Mouse (Mus musculus): Measurements from ENCODE around the gene Unc13a. TPM values are rescaled to one million over a fixed set of nuclear protein-coding genes. Genes with fewer than 3 reads are reported as not detected.
A peak's percentile ranks its signal among the peaks of the same experiment; 100 is the strongest.
"Not testable (repeated sequence)": the region's sequence is repeated elsewhere in the genome, so short reads cannot be mapped to it uniquely, and the experiment has no call there.

Gene Unc13a
- total and polyA plus RNA-seq, 3 experiments, result 4.6 to 7.3 (median 5.2) TPM

DNA sequence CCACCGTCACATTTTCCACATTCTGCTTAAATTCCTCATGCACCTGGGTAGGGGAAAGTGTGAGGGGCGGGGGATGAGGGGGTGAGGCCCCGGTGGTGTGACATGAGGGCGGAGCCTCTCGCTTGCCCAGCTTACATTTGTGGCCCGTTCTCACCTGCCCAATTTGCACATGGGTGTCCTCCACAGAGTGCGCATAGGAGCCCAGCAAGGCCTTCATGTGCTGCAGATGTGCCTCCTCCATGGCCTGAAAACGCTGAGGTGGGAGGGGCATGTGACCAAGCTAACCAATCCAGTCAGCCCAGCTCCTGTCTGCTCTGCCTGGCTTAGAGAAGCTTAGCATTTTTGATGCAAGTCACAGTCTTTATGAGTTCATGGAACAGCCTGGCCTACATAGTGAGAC lies 44.0 kb upstream of the Unc13a start:
- no peak for DNase-seq (ENCODE audit: low spot score)
- TF ChIP-seq POLR2AphosphoS5 (IDR thresholded peaks at IDR 0.05; ENCODE audit: insufficient replicate concordance, low read depth, low read length), result no peak
- no peak for TF ChIP-seq TAL1 (conservative IDR thresholded peaks at IDR 0.05; ENCODE audit: low read depth, low read length)
- no peak for TF ChIP-seq GATA1 (IDR thresholded peaks at IDR 0.05; ENCODE audit: borderline replicate concordance, low read length)
- TF ChIP-seq CTCF (IDR thresholded peaks at IDR 0.05; ENCODE audit: low read depth, low read length), result no peak
- no peak for TF ChIP-seq GATA2 (IDR thresholded peaks at IDR 0.05; ENCODE audit: borderline replicate concordance, low read depth, low read length)

DNA sequence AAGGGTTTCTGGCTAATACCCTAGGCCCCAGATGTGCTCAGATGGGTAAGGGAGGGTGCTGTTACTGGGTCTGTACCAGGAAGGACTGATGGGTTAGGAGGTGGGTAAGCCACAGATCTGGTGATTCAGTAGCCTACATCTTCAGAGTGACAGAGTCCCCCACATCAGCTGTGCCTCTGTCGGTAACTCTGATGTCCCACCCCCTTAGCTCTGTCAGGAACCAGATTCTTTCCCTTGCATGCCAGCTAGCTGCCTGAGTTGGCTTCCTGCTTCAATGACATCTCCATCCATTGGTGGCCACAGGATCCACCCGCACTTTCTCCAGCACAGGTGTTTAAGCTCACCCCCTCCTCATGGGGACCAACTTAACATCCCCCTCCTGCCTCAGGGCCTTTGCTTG lies 40.0 kb upstream of the Unc13a start:
- no peak overlapping the region for H3K4me3 ChIP-seq (ENCODE audit: low read depth, low read length)
- no peak for TF ChIP-seq CTCF (IDR thresholded peaks at IDR 0.05; ENCODE audit: low read depth, low read length)
- TF ChIP-seq POLR2AphosphoS5 (IDR thresholded peaks at IDR 0.05; ENCODE audit: insufficient replicate concordance, low read depth, low read length), result no peak
- TF ChIP-seq GATA1 (IDR thresholded peaks at IDR 0.05; ENCODE audit: borderline replicate concordance, low read length), result no peak
- TF ChIP-seq GATA2 (IDR thresholded peaks at IDR 0.05; ENCODE audit: borderline replicate concordance, low read depth, low read length), result no peak
- no peak for TF ChIP-seq TAL1 (conservative IDR thresholded peaks at IDR 0.05; ENCODE audit: low read depth, low read length)
- peaks cover 5% of the 10 kb centered on the region; the same call in 1 of the 2 replicates for H3K4me1 ChIP-seq (ENCODE audit: insufficient read depth, low read depth, low read length)
- peaks cover 78% of the 10 kb centered on the region for H3K36me3 ChIP-seq (replicated peaks)
- peaks cover 8% of the 10 kb centered on the region; the same call in 1 of the 2 replicates for H3K27me3 ChIP-seq (ENCODE audit: insufficient read depth, low read length)
- ATAC-seq (ENCODE audit: extremely low read depth, insufficient number of reproducible peaks, low FRiP score, poor library complexity, severe bottlenecking) (no peak), DNase-seq (ENCODE audit: low spot score) (no peak)
- no peaks in the 10 kb centered on the region for H3K9me3 ChIP-seq (replicated peaks)

More for the DNA sequence above, 44.0 kb upstream of the Unc13a start:
- H3K27me3 ChIP-seq (ENCODE audit: insufficient read depth, low read length), result peaks cover 12% of the 10 kb centered on the region; the same call in 1 of the 2 replicates
- H3K4me1 ChIP-seq (ENCODE audit: insufficient read depth, low read depth, low read length), result no peaks in the 10 kb centered on the region
- no peak for ATAC-seq (ENCODE audit: extremely low read depth, insufficient number of reproducible peaks, low FRiP score, poor library complexity, severe bottlenecking)
- no peaks in the 10 kb centered on the region for H3K9me3 ChIP-seq (replicated peaks)
- peaks cover 80% of the 10 kb centered on the region for H3K36me3 ChIP-seq (replicated peaks)
- H3K4me3 ChIP-seq (ENCODE audit: low read depth, low read length), result no peak overlapping the region

DNA sequence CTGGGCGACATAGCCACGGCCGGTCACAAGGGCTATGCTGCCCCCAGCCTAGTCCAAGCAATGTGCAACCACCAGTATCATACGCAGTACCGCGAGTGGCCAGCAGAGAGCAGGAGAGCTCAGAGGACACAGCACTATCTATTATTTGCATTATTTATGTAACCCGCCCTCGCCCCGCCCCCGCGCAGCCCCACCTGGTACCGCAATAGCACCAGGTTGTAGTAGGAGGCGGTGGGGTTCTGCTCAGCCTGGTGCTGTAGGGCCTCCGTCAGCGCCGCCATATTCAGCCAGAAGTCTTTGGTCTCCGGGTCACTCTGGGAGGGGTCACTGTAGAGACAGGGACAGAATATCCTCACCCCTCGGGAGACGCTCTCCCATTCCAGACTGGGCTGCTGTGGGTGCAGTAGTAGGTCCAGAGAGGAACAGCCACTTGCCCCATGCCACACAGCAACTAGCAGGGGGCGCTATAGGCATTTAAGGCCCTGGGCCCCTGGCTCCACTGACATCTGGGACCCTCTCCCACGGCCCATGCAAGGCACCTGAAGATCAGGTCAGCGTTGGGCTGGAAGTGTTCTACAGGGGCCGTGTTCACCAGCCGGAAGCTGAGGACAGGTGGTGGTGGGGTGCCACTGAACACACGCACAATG lies 38.4 kb upstream of the Unc13a start:
- H3K9me3 ChIP-seq (replicated peaks), result no peaks in the 10 kb centered on the region
- peaks cover 8% of the 10 kb centered on the region; the same call in 1 of the 2 replicates for H3K27me3 ChIP-seq (ENCODE audit: insufficient read depth, low read length)
- DNase-seq (ENCODE audit: low spot score), result peak; percentile 47
- H3K4me3 ChIP-seq (ENCODE audit: low read depth, low read length), result no peak overlapping the region
- H3K36me3 ChIP-seq (replicated peaks), result peaks cover 64% of the 10 kb centered on the region
- ATAC-seq (ENCODE audit: extremely low read depth, insufficient number of reproducible peaks, low FRiP score, poor library complexity, severe bottlenecking), result no peak
- TF ChIP-seq POLR2AphosphoS5 (IDR thresholded peaks at IDR 0.05; ENCODE audit: insufficient replicate concordance, low read depth, low read length), result no peak
- TF ChIP-seq CTCF (IDR thresholded peaks at IDR 0.05; ENCODE audit: low read depth, low read length), result peak; percentile 72
- H3K4me1 ChIP-seq (ENCODE audit: insufficient read depth, low read depth, low read length), result peaks cover 5% of the 10 kb centered on the region; the same call in 1 of the 2 replicates

- TF ChIP-seq CTCF (IDR thresholded peaks at IDR 0.05; ENCODE audit: low read depth, low read length) (no peak), GATA2 (IDR thresholded peaks at IDR 0.05; ENCODE audit: borderline replicate concordance, low read depth, low read length) (no peak), POLR2AphosphoS5 (IDR thresholded peaks at IDR 0.05; ENCODE audit: insufficient replicate concordance, low read depth, low read length) (no peak), TAL1 (conservative IDR thresholded peaks at IDR 0.05; ENCODE audit: low read depth, low read length) (no peak), GATA1 (IDR thresholded peaks at IDR 0.05; ENCODE audit: borderline replicate concordance, low read length) (no peak)
- H3K27me3 ChIP-seq (ENCODE audit: insufficient read depth, low read length), result peaks cover 8% of the 10 kb centered on the region; the same call in 1 of the 2 replicates
- DNase-seq (ENCODE audit: low spot score) (no peak), ATAC-seq (ENCODE audit: extremely low read depth, insufficient number of reproducible peaks, low FRiP score, poor library complexity, severe bottlenecking) (no peak)
- no peak overlapping the region; the same call in 1 of the 2 replicates for H3K4me3 ChIP-seq (ENCODE audit: low read depth, low read length)
- H3K36me3 ChIP-seq (replicated peaks), result peaks cover 58% of the 10 kb centered on the region
- H3K4me1 ChIP-seq (ENCODE audit: insufficient read depth, low read depth, low read length), result peaks cover 5% of the 10 kb centered on the region; the same call in 1 of the 2 replicates
- H3K9me3 ChIP-seq (replicated peaks), result no peaks in the 10 kb centered on the region
Observed at GRCm38 (mm10) chr8:71709134-71709799, 37.7 kb upstream of the Unc13a start.

DNA sequence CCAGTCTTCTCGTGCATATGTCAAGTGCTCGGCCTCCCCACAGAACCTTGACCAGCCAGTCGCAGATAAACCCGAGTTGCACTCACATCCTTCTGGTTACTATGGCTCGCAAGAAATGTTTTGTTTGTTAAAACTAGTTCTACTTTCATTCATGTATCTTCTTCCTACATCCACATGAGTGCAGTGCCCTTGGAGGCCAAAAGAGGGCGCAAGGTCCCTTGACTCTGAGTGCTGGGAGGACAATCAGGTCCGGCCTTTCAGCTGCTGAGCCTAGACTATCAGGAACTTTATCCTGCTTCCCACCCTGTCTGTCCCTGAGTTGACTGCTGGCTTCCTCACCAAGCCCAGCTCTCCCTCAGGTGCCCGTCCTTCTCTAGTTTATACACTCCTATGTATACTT lies 36.3 kb upstream of the Unc13a start:
- ATAC-seq (ENCODE audit: extremely low read depth, insufficient number of reproducible peaks, low FRiP score, poor library complexity, severe bottlenecking) (no peak), DNase-seq (ENCODE audit: low spot score) (peak; percentile 32)
- TF ChIP-seq GATA2 (IDR thresholded peaks at IDR 0.05; ENCODE audit: borderline replicate concordance, low read depth, low read length) (no peak), CTCF (IDR thresholded peaks at IDR 0.05; ENCODE audit: low read depth, low read length) (peak; percentile 66), POLR2AphosphoS5 (IDR thresholded peaks at IDR 0.05; ENCODE audit: insufficient replicate concordance, low read depth, low read length) (no peak)
- Histone ChIP-seq H3K27me3 (ENCODE audit: insufficient read depth, low read length) (peaks cover 9% of the 10 kb centered on the region; the same call in 1 of the 2 replicates), H3K4me3 (ENCODE audit: low read depth, low read length) (no peak overlapping the region), H3K36me3 (replicated peaks) (peaks cover 44% of the 10 kb centered on the region), H3K9me3 (replicated peaks) (no peaks in the 10 kb centered on the region), H3K4me1 (ENCODE audit: insufficient read depth, low read depth, low read length) (peaks cover 7% of the 10 kb centered on the region)

DNA sequence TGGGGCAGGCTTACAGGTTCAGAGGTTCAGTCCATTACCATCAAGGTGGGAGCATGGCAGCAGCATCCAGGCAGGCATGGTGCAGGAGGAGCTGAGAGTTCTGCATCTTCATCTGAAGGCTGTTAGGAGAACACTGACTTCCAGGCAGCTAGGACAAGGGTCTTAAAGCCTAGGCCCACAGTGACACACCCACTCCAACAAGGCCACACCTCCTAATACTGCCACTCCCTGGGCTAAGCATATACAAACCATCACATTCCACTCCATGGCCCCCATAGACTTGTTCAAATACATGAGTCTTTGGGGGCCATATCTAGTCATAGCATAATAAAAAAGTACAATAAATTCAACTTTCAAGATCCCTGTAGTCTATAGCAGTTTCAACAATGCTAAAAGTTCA lies 31.8 kb upstream of the Unc13a start:
- H3K27me3 ChIP-seq (ENCODE audit: insufficient read depth, low read length), result peaks cover 20% of the 10 kb centered on the region; the same call in 1 of the 2 replicates
- DNase-seq (ENCODE audit: low spot score); H3K4me1 ChIP-seq (ENCODE audit: insufficient read depth, low read depth, low read length); H3K4me3 ChIP-seq (ENCODE audit: low read depth, low read length); ATAC-seq (ENCODE audit: extremely low read depth, insufficient number of reproducible peaks, low FRiP score, poor library complexity, severe bottlenecking); H3K36me3 ChIP-seq (replicated peaks); H3K9me3 ChIP-seq (replicated peaks): not testable (repeated sequence)
